Mouse (Mus musculus) embryonic facial prominence, embryonic 11.5 days (tissue): ENCODE results near the gene Prss16. TPM values are rescaled to one million over a fixed set of nuclear protein-coding genes. Genes with fewer than 3 reads are reported as not detected.
A peak's percentile ranks its signal among the peaks of the same experiment; 100 is the strongest.

ENCODE experiments used
- ATAC-seq: fragments of 200-750 bp; cut with Nextera tagmentation; replicated peaks from 2 replicates; pipeline ENCODE4 v1.8.0; 2017; ENCODE audit warnings: low read depth; ENCODE audit not compliant: insufficient number of reproducible peaks, low FRiP score, low TSS enrichment
- DNase-seq: peaks from one replicate; pipeline ENCODE4 v3.0.0-alpha.2; 2015; ENCODE audit warnings: low spot score
- H3K27ac ChIP-seq: fragments of 300-500 bp; sonication (generic); replicated peaks from 2 replicates; pipeline ENCODE4 v1.5.1; 2014; ENCODE audit warnings: mild to moderate bottlenecking, low read depth, low read length, control low read depth
- H3K27me3 ChIP-seq: fragments of 300-500 bp; sonication (generic); 2 replicates; pipeline ENCODE4 v1.6.1; 2014; ENCODE audit warnings: mild to moderate bottlenecking, low read length, moderate library complexity, mixed read lengths; ENCODE audit not compliant: control insufficient read depth, insufficient read depth
- H3K36me3 ChIP-seq: fragments of 300-500 bp; sonication (generic); replicated peaks from 2 replicates; pipeline ENCODE4 v1.6.1; 2014; ENCODE audit warnings: low read depth, mild to moderate bottlenecking, low read length, moderate library complexity, mixed read lengths; ENCODE audit not compliant: control insufficient read depth, insufficient read depth
- H3K4me1 ChIP-seq: fragments of 300-500 bp; sonication (generic); 2 replicates; pipeline ENCODE4 v1.6.1; 2014; ENCODE audit warnings: low read length, mixed read lengths; ENCODE audit not compliant: control insufficient read depth, insufficient read depth
- H3K4me2 ChIP-seq: fragments of 300-500 bp; sonication (generic); 2 replicates; pipeline ENCODE4 v1.6.1; 2014; ENCODE audit warnings: low read depth, mild to moderate bottlenecking, control low read depth, low read length, moderate library complexity
- H3K4me3 ChIP-seq: fragments of 300-500 bp; sonication (generic); 2 replicates; pipeline ENCODE4 v1.5.1; 2014; ENCODE audit warnings: low read depth, low read length, control low read depth
- H3K9ac ChIP-seq: fragments of 300-500 bp; sonication (generic); replicated peaks from 2 replicates; pipeline ENCODE4 v1.6.1; 2014; ENCODE audit warnings: mild to moderate bottlenecking, control low read depth, low read length
- H3K9me3 ChIP-seq: fragments of 300-500 bp; sonication (generic); replicated peaks from 2 replicates; pipeline ENCODE4 v1.6.1; 2016; ENCODE audit warnings: mild to moderate bottlenecking, low read length, inconsistent platforms, mixed read lengths; ENCODE audit not compliant: control insufficient read depth
- WGBS: fragments of 180-500 bp; shearing (Covaris S2); extraction: QIAGEN DNeasy Blood & Tissue Kit; methylation state at CpG from one replicate; pipeline ENCODE4 v1.1.7; 2014; 5-methylcytosine and 5-hydroxymethylcytosine counted together
- polyA plus RNA-seq: library from polyadenylated mRNA; unstranded; fragments of >200 nt; fragmentation: Nextera tagmentation; extraction: Ambion mirVana; gene quantifications from 2 replicates; pipeline ENCODE4 v1.2.1, GENCODE M21; 2014

The Prss16 gene
- polyA plus RNA-seq, 1 experiment from 2014 or later, result 0.50 TPM

- Histone ChIP-seq H3K4me3 (no peak overlapping the region), H3K27ac (no peak overlapping the region), H3K9ac (no peak overlapping the region), H3K4me1 (peaks cover 4% of the 10 kb centered on the region; the same call in 1 of the 2 replicates), H3K36me3 (no peaks in the 10 kb centered on the region), H3K9me3 (no peaks in the 10 kb centered on the region), H3K27me3 (peaks cover 17% of the 10 kb centered on the region), H3K4me2 (no peak overlapping the region)
- ATAC-seq (no peak), DNase-seq (no peak)
- 87% methylated on average over 2 of the region's 2 CpGs for WGBS
These were observed 25.1 kb downstream of the Prss16 start for GRCm38 (mm10) chr13:21984486-21984885.

GRCm38 (mm10) chr13:21981803-21982193 lies 27.7 kb downstream of the Prss16 start:
- H3K4me2 ChIP-seq, result peak overlapping the region; percentile 95
- H3K9me3 ChIP-seq, result no peaks in the 10 kb centered on the region
- H3K4me1 ChIP-seq, result peaks cover 4% of the 10 kb centered on the region; the same call in 1 of the 2 replicates
- H3K27me3 ChIP-seq, result peaks cover 20% of the 10 kb centered on the region
- 5% methylated on average over 17 of the region's 17 CpGs for WGBS
- H3K9ac ChIP-seq, result peak overlapping the region; percentile 74
- peak; percentile 14 for DNase-seq
- no peaks in the 10 kb centered on the region for H3K36me3 ChIP-seq
- H3K4me3 ChIP-seq, result peak overlapping the region; percentile 57
- H3K27ac ChIP-seq, result no peak overlapping the region
- ATAC-seq, result no peak

GRCm38 (mm10) chr13:21980981-21981802 lies 28.4 kb downstream of the Prss16 start, which contains the start of gene Pom121l2:
Gene Pom121l2 (plus strand): TSS chr13:21981194.
- no peaks in the 10 kb centered on the region for H3K36me3 ChIP-seq
- H3K9me3 ChIP-seq, result no peaks in the 10 kb centered on the region
- WGBS, result under 1% methylated on average over 58 of the region's 58 CpGs
- H3K9ac ChIP-seq, result peak within 1 kb of the TSS; percentile 74
- no peak within 1 kb of the TSS for H3K27ac ChIP-seq
- H3K27me3 ChIP-seq, result peaks cover 20% of the 10 kb centered on the region
- peaks cover 4% of the 10 kb centered on the region; the same call in 1 of the 2 replicates for H3K4me1 ChIP-seq
- DNase-seq (peak; percentile 56), ATAC-seq (peak; percentile 60; the same call in 1 of the 2 replicates)
- H3K4me3 ChIP-seq, result peak within 1 kb of the TSS; percentile 57
- peak within 1 kb of the TSS; percentile 95 for H3K4me2 ChIP-seq

- Histone ChIP-seq H3K27ac (0 out of 2 replicates have a peak overlapping the region, but pooled peaks have one; percentile 59), H3K27me3 (peaks cover 3% of the 10 kb centered on the region; the same call in 1 of the 2 replicates), H3K36me3 (no peaks in the 10 kb centered on the region), H3K9ac (peak overlapping the region; percentile 82), H3K9me3 (no peaks in the 10 kb centered on the region), H3K4me3 (peak overlapping the region; percentile 55), H3K4me1 (no peaks in the 10 kb centered on the region), H3K4me2 (peak overlapping the region; percentile 33)
- ATAC-seq (peak; percentile 92), DNase-seq (peak; percentile 86)
- WGBS, result 4% methylated on average over 20 of the region's 20 CpGs
These were observed 34.6 kb downstream of the Prss16 start for GRCm38 (mm10) chr13:21974726-21975473.

GRCm38 (mm10) chr13:21974221-21974725 lies 35.3 kb downstream of the Prss16 start:
- no peaks in the 10 kb centered on the region for H3K36me3 ChIP-seq
- WGBS, result 0% methylated on average over 23 of the region's 23 CpGs
- H3K4me1 ChIP-seq, result no peaks in the 10 kb centered on the region
- peaks cover 3% of the 10 kb centered on the region; the same call in 1 of the 2 replicates for H3K27me3 ChIP-seq
- peak; percentile 93 for DNase-seq
- no peaks in the 10 kb centered on the region for H3K9me3 ChIP-seq
- peak; percentile 65 for ATAC-seq
- H3K4me2 ChIP-seq, result peak overlapping the region; percentile 33
- H3K27ac ChIP-seq, result 0 out of 2 replicates have a peak overlapping the region, but pooled peaks have one; percentile 59
- H3K9ac ChIP-seq, result peak overlapping the region; percentile 82
- peak overlapping the region; percentile 55 for H3K4me3 ChIP-seq

GRCm38 (mm10) chr13:21971641-21972040 lies 37.9 kb downstream of the Prss16 start:
- H3K4me2 ChIP-seq, result no peak overlapping the region
- ATAC-seq (no peak), DNase-seq (no peak)
- no peaks in the 10 kb centered on the region for H3K27me3 ChIP-seq
- no peak overlapping the region for H3K27ac ChIP-seq
- WGBS, result 33% methylated on average over 3 of the region's 3 CpGs
- no peak overlapping the region for H3K9ac ChIP-seq
- no peaks in the 10 kb centered on the region for H3K4me1 ChIP-seq
- H3K4me3 ChIP-seq, result no peak overlapping the region
- no peaks in the 10 kb centered on the region for H3K36me3 ChIP-seq
- no peaks in the 10 kb centered on the region for H3K9me3 ChIP-seq

GRCm38 (mm10) chr13:21969816-21970215 lies 39.7 kb downstream of the Prss16 start:
- WGBS, result 61% methylated on average over 2 of the region's 2 CpGs
- ATAC-seq, result no peak
- no peak overlapping the region for H3K4me2 ChIP-seq

More at GRCm38 (mm10) chr13:21969816-21970215, 39.7 kb downstream of the Prss16 start:
- no peak for DNase-seq
- H3K4me3 ChIP-seq, result no peak overlapping the region
- H3K27ac ChIP-seq, result no peak overlapping the region
- no peaks in the 10 kb centered on the region for H3K4me1 ChIP-seq
- no peaks in the 10 kb centered on the region for H3K9me3 ChIP-seq
- no peak overlapping the region for H3K9ac ChIP-seq
- H3K36me3 ChIP-seq, result no peaks in the 10 kb centered on the region
- H3K27me3 ChIP-seq, result no peaks in the 10 kb centered on the region
